Mouse (Mus musculus) liver, embryonic 11.5 days (tissue): ENCODE results near the gene Dusp21. TPM values are rescaled to one million over a fixed set of nuclear protein-coding genes. Genes with fewer than 3 reads are reported as not detected.

ENCODE experiments used
- ATAC-seq: fragments of 200-750 bp; cut with Nextera tagmentation; replicated peaks from 2 replicates; pipeline ENCODE4 v1.8.0; 2017; ENCODE audit warnings: moderate number of reproducible peaks, mild to moderate bottlenecking, moderate TSS enrichment, moderate library complexity; ENCODE audit not compliant: low FRiP score
- DNase-seq: peaks from one replicate; pipeline ENCODE4 v3.0.0-alpha.2; 2017; ENCODE audit warnings: low spot score
- H3K27ac ChIP-seq: fragments of 300-500 bp; sonication (generic); 2 replicates; pipeline ENCODE4 v1.5.1; 2014; ENCODE audit warnings: mild to moderate bottlenecking, low read depth, low read length, control low read depth
- H3K27me3 ChIP-seq: fragments of 300-500 bp; sonication (generic); replicated peaks from 2 replicates; pipeline ENCODE4 v1.6.1; 2014; ENCODE audit warnings: low read length, mixed read lengths; ENCODE audit not compliant: control insufficient read depth, insufficient read depth
- H3K36me3 ChIP-seq: fragments of 300-500 bp; sonication (generic); 2 replicates; pipeline ENCODE4 v1.6.1; 2014; ENCODE audit warnings: mild to moderate bottlenecking, low read length, moderate library complexity, mixed read lengths; ENCODE audit not compliant: control insufficient read depth, insufficient read depth
- H3K4me1 ChIP-seq: fragments of 300-500 bp; sonication (generic); replicated peaks from 2 replicates; pipeline ENCODE4 v1.6.1; 2014; ENCODE audit warnings: low read length, mixed read lengths; ENCODE audit not compliant: control insufficient read depth, insufficient read depth
- H3K4me2 ChIP-seq: fragments of 300-500 bp; sonication (generic); 2 replicates; pipeline ENCODE4 v1.6.1; 2014; ENCODE audit warnings: mild to moderate bottlenecking, control low read depth, moderate library complexity
- H3K4me3 ChIP-seq: fragments of 300-500 bp; sonication (generic); 2 replicates; pipeline ENCODE4 v1.5.1; 2014; ENCODE audit warnings: low read depth, low read length, control low read depth
- H3K9ac ChIP-seq: fragments of 300-500 bp; sonication (generic); 2 replicates; pipeline ENCODE4 v1.6.1; 2014; ENCODE audit warnings: low read depth, low read length, control low read depth
- H3K9me3 ChIP-seq: fragments of 300-500 bp; sonication (generic); 2 replicates; pipeline ENCODE4 v1.6.1; 2016; ENCODE audit warnings: low read length, inconsistent platforms, mixed read lengths; ENCODE audit not compliant: control insufficient read depth
- WGBS: fragments of 180-500 bp; shearing (Covaris S2); extraction: QIAGEN DNeasy Blood & Tissue Kit; methylation state at CpG from one replicate; pipeline ENCODE4 v1.1.7; 2014; 5-methylcytosine and 5-hydroxymethylcytosine counted together
- polyA plus RNA-seq: library from polyadenylated mRNA; unstranded; fragments of >200 nt; fragmentation: Nextera tagmentation; extraction: Ambion mirVana; gene quantifications from 2 replicates; pipeline ENCODE4 v1.2.1, GENCODE M21; 2014

Dusp21 gene
- polyA plus RNA-seq = not detected in 2 replicates

- no peaks in the 10 kb centered on the region for H3K9me3 ChIP-seq
- no peak within 1 kb of the TSS for H3K9ac ChIP-seq
- H3K4me1 ChIP-seq = no peaks in the 10 kb centered on the region
- ATAC-seq (no peak), DNase-seq (no peak)
- H3K36me3 ChIP-seq = no peaks in the 10 kb centered on the region
- WGBS = 91% methylated on average over 1 of the region's 1 CpGs
- no peaks in the 10 kb centered on the region for H3K27me3 ChIP-seq
- no peak within 1 kb of the TSS for H3K4me2 ChIP-seq
- no peak within 1 kb of the TSS for H3K4me3 ChIP-seq
- H3K27ac ChIP-seq = no peak within 1 kb of the TSS
These were observed at the start of gene Dusp21 for GRCm38 (mm10) chrX:18145557-18145956. Gene Dusp21 (plus strand): TSS chrX:18145857.

DNA sequence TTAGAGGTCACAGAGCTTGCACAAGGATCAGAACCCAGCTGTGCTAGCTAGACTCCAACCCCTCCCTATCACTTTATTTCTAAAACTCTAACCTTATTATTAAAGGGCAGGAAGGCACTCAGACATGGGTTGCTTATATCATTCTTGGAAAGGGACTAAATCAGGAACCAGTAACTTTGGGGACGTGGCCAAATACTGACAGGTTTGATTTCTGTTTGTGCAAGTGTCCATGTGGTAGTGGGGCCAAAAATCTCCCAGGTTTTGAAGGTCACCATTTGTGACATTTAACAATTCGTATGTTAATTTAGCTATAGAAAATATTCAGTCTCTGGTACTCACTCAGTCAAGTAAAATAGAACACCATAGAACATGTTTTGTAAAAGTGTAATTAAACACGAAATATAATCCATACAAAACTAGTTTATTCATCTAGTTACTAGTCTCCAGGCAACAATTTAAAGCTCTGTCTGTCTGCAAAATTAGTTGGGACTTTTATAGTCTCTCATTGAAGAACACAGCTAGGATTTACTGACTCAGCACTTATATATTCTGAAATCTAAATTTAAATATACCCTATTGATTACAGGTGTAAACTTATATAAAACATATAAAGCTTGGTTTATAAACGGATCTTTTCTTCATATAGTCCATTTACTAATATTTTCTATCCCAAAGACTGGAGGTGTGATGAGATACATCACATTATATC, 15.2 kb downstream of the Dusp21 start:
- H3K27ac ChIP-seq = no peak overlapping the region
- H3K4me1 ChIP-seq = no peaks in the 10 kb centered on the region
- H3K27me3 ChIP-seq = no peaks in the 10 kb centered on the region
- H3K4me3 ChIP-seq = no peak overlapping the region
- H3K9me3 ChIP-seq = no peaks in the 10 kb centered on the region
- ATAC-seq (no peak), DNase-seq (no peak)
- 61% methylated on average over 4 of the region's 4 CpGs for WGBS
- H3K4me2 ChIP-seq = peak overlapping the region; percentile 70
- H3K36me3 ChIP-seq = no peaks in the 10 kb centered on the region
- H3K9ac ChIP-seq = no peak overlapping the region

DNA sequence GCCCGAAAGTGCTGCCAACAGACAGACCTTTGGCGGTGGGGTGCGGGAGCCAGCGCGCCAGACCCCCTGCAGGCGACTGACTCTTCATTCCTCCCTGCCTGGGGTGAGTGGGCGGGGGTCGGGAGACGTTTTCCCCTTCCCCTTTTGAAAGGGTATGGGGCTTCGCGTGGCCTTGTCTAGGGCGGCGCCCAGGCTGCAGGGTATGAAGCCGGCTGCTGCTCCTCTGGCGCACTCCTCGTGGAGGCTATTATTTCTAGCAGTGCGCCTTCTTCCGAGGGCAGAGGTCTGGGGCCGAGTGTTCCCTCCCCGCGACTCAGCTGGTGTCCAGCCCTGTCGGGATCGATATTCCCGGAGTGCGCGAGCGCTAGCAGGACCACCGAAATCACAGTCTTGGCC, 16.1 kb downstream of the Dusp21 start:
- Histone ChIP-seq H3K27me3 (no peaks in the 10 kb centered on the region), H3K4me2 (peak overlapping the region; percentile 70), H3K27ac (peak overlapping the region; percentile 75), H3K4me1 (no peaks in the 10 kb centered on the region), H3K4me3 (peak overlapping the region; percentile 82), H3K9me3 (no peaks in the 10 kb centered on the region), H3K9ac (peak overlapping the region; percentile 74), H3K36me3 (no peaks in the 10 kb centered on the region)
- peak; percentile 60 for ATAC-seq
- under 1% methylated on average over 28 of the region's 28 CpGs for WGBS
- DNase-seq = no peak

GRCm38 (mm10) chrX:18162192-18162857, 16.7 kb downstream of the Dusp21 start, which contains the start of gene Kdm6a:
Gene Kdm6a (plus strand): TSS chrX:18162575.
- DNase-seq = peak; percentile 91

DNA sequence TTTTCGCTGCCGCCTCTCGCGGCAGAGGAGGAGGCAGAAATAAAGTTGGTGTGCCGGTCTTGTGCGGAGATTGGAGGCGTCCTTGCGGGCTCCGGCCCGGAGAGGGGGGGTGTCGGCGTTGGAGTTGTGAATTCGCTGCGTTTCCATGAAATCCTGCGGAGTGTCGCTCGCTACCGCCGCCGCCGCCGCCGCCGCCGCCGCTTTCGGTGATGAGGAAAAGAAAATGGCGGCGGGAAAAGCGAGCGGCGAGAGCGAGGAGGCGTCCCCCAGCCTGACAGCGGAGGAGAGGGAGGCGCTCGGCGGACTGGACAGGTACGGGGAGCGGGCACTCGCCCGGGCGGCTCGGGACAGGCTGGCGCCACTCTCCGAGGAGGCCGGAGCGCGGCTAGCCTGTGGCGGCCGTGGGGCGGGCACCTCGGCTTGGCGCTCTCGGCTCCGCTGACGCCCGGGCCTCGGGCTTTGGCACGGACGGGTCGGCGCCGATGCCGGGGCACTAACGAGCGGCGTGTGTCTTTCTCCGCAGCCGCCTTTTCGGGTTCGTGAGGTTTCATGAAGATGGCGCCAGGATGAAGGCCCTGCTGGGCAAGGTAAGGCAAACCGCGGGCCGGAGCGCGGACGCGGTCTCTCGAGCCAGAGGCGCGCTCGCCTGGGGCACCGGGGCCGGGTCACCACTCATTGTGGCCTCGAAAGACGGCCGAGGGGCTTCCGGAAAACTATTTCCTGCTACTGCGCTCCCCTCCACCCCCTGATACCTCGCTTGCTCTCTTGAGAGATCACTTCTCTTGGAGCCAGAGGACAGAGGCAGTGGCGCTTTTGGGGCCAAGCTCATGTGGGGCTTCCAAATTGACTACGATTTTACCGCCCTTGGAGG, 17.4 kb downstream of the Dusp21 start:
- WGBS = under 1% methylated on average over 90 of the region's 95 CpGs
- peak overlapping the region; percentile 82 for H3K4me3 ChIP-seq
- H3K9me3 ChIP-seq = no peaks in the 10 kb centered on the region
- DNase-seq (peak; percentile 68), ATAC-seq (no peak; the same call in 1 of the 2 replicates)
- H3K4me1 ChIP-seq = no peaks in the 10 kb centered on the region
- no peaks in the 10 kb centered on the region for H3K36me3 ChIP-seq
- H3K9ac ChIP-seq = peak overlapping the region; percentile 90
- H3K27me3 ChIP-seq = no peaks in the 10 kb centered on the region
- peak overlapping the region; percentile 63 for H3K4me2 ChIP-seq
- peak overlapping the region; percentile 93 for H3K27ac ChIP-seq

More at GRCm38 (mm10) chrX:18162192-18162857, 16.7 kb downstream of the Dusp21 start, which contains the start of gene Kdm6a:
- no peaks in the 10 kb centered on the region for H3K9me3 ChIP-seq
- H3K27ac ChIP-seq = peak within 1 kb of the TSS; percentile 93
- WGBS = 1% methylated on average over 49 of the region's 50 CpGs
- peak within 1 kb of the TSS; percentile 90 for H3K9ac ChIP-seq
- H3K36me3 ChIP-seq = no peaks in the 10 kb centered on the region
- H3K4me1 ChIP-seq = no peaks in the 10 kb centered on the region
- H3K4me3 ChIP-seq = peak within 1 kb of the TSS; percentile 82
- peak; percentile 96 for ATAC-seq
- H3K4me2 ChIP-seq = peak within 1 kb of the TSS; percentile 70
- no peaks in the 10 kb centered on the region for H3K27me3 ChIP-seq

- peak overlapping the region; percentile 90 for H3K9ac ChIP-seq
- H3K27me3 ChIP-seq = no peaks in the 10 kb centered on the region
- 4% methylated on average over 10 of the region's 10 CpGs for whole genome bisulfite sequencing
- peak overlapping the region; percentile 82 for H3K4me3 ChIP-seq
- H3K27ac ChIP-seq = peak overlapping the region; percentile 93
- DNase-seq (peak; percentile 39), ATAC-seq (no peak)
- H3K9me3 ChIP-seq = no peaks in the 10 kb centered on the region
- H3K4me2 ChIP-seq = peak overlapping the region; percentile 63
- no peaks in the 10 kb centered on the region for H3K36me3 ChIP-seq
- no peaks in the 10 kb centered on the region for H3K4me1 ChIP-seq
These were observed 18.4 kb downstream of the Dusp21 start for GRCm38 (mm10) chrX:18163917-18164624.

GRCm38 (mm10) chrX:18165121-18165520, 19.5 kb downstream of the Dusp21 start:
- Histone ChIP-seq H3K27me3 (no peaks in the 10 kb centered on the region), H3K4me3 (no peak overlapping the region), H3K9ac (no peak overlapping the region), H3K4me2 (peak overlapping the region; percentile 4; the same call in 1 of the 2 replicates), H3K4me1 (no peaks in the 10 kb centered on the region), H3K36me3 (no peaks in the 10 kb centered on the region), H3K27ac (no peak overlapping the region), H3K9me3 (no peaks in the 10 kb centered on the region)
- WGBS = 55% methylated on average over 2 of the region's 2 CpGs
- DNase-seq = no peak
- ATAC-seq = no peak

GRCm38 (mm10) chrX:18166961-18167360, 21.3 kb downstream of the Dusp21 start:
- Histone ChIP-seq H3K36me3 (no peaks in the 10 kb centered on the region), H3K4me2 (no peak overlapping the region), H3K4me3 (no peak overlapping the region), H3K27me3 (no peaks in the 10 kb centered on the region), H3K9ac (no peak overlapping the region), H3K9me3 (no peaks in the 10 kb centered on the region), H3K4me1 (no peaks in the 10 kb centered on the region), H3K27ac (no peak overlapping the region)
- WGBS = 80% methylated on average over 3 of the region's 3 CpGs
- ATAC-seq = no peak
- no peak for DNase-seq
